Mouse (Mus musculus) brain, adult 10 weeks (tissue): ENCODE data around the gene Hs6st1. TPM values are rescaled to one million over a fixed set of nuclear protein-coding genes. Genes with fewer than 3 reads are reported as not detected.

Experiments used
- polyA plus RNA-seq: library from polyadenylated mRNA; stranded (reverse); fragments of 350-450 nt; fragmentation: Illumina TruSeq; extraction: RNeasy Lipid Tissue Mini Kit (QIAGEN cat#74804); gene quantifications from one replicate; pipeline ENCODE4 v1.2.3, GENCODE M21; 2015; ENCODE audit warnings: low read depth, low replicate concordance

Hs6st1 gene
- 38.3 TPM for polyA plus RNA-seq

DNA sequence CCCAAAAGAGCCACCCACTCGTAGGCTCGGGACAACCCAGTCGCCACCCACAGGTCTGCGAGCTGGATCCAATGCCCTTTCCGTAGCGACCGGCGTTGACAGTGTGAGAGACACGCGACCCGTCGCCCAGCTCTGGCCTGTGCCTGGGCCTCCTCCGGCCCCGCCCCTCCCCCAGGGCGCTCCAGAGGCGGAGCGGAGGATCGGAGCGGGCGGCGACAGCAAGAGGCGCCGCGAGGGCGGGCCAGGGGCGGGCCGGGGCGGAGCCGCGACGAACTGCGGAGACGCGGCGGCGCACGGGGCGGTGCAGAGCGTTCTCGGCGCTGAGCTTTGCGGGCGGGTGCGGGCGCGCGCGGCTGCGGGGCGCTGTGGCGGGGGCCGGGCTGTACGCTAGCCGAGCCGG lies at the start of gene Hs6st1:
Gene Hs6st1, plus strand, starts transcription at position 325 of the 400 bp plus-strand sequence.

Other genes with a start within 250 kb of the Hs6st1 start
- 19.8 TPM for gene Uggt1, start 176.3 kb downstream of the Hs6st1 start, polyA plus RNA-seq
- 1.5 TPM for gene Neurl3, start 206.3 kb downstream of the Hs6st1 start, polyA plus RNA-seq
- gene Arid5a, start 239.3 kb downstream of the Hs6st1 start, polyA plus RNA-seq, result 10.4 TPM